Mouse (Mus musculus): ENCODE measurements around the gene Prnp.

DNA sequence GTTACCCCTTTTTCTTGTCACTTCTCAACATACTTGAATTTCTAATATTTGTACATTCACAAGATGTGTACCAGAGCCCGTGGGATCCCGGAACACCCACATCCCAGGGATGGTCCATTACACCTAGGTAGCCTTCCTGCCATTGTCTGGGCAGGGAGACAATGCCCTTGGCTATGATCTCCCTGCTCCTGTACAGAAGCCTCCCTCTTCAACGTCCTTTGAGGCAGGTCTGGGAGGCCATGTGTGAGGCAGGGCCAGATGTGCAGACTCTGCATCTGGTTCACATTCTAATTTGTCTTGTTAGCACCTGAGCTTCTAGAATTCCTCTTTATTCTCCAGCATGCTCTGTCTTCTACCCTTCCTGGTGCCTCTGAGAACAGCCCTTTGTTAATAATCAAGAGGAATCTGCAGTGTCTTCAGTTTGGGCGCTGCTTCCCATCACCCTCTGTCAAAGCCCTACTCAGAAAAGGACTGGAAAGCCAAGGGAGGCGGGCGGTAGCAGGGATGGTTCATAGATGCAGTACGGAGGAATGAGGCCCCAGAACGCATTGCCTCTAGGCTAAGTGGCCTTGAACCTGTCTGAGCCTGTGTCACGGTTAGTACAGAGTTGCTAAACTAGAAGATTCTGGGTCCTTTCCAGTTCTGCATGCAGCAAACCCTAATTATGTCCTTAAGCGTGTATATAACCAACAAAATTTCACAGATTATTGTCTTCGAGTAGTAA, 39.4 kb downstream of the Prnp start:
- TF ChIP-seq CTCF (IDR thresholded peaks at IDR 0.05; ENCODE audit: low read depth): no peak
- TF ChIP-seq EP300 (optimal IDR thresholded peaks at IDR 0.05): no peak

Measured in stomach, postnatal 0 days (tissue).